Mouse (Mus musculus) testis, adult 2 months (tissue): ENCODE measurements around the gene Gamt. TPM values are rescaled to one million over a fixed set of nuclear protein-coding genes. Genes with fewer than 3 reads are reported as not detected.
"Not testable (repeated sequence)": the region's sequence is repeated elsewhere in the genome, so short reads cannot be mapped to it uniquely, and the experiment has no call there.

Experiments used
- H3K27ac ChIP-seq: fragments of 200-500 bp; 2 replicates; pipeline ENCODE4 v1.5.1; 2012; ENCODE audit warnings: low read depth, low read length; ENCODE audit not compliant: control insufficient read depth, insufficient read depth
- H3K27me3 ChIP-seq: fragments of 200-500 bp; 2 replicates; pipeline ENCODE4 v1.6.1; 2012; ENCODE audit warnings: mild to moderate bottlenecking, low read length, moderate library complexity; ENCODE audit not compliant: control insufficient read depth, insufficient read depth
- H3K36me3 ChIP-seq: fragments of 200-500 bp; 2 replicates; pipeline ENCODE4 v1.6.1; 2012; ENCODE audit warnings: mild to moderate bottlenecking, low read length; ENCODE audit not compliant: control insufficient read depth, insufficient read depth
- H3K4me1 ChIP-seq: fragments of 200-500 bp; 2 replicates; pipeline ENCODE4 v1.6.1; 2012; ENCODE audit warnings: low read length; ENCODE audit not compliant: control insufficient read depth, insufficient read depth
- H3K4me3 ChIP-seq: fragments of 200-500 bp; 2 replicates; pipeline ENCODE4 v1.5.1; 2012; ENCODE audit warnings: low read depth, mild to moderate bottlenecking, low read length, moderate library complexity, mixed read lengths; ENCODE audit not compliant: control insufficient read depth
- CTCF ChIP-seq: fragments of 200-500 bp; IDR thresholded peaks from 2 replicates; pipeline ENCODE4 v1.5.1; 2012; ENCODE audit warnings: low read depth, mild to moderate bottlenecking, inconsistent platforms, low read length, moderate library complexity; ENCODE audit not compliant: control insufficient read depth, insufficient read depth, insufficient replicate concordance
- POLR2A ChIP-seq: fragments of 200-500 bp; IDR thresholded peaks from 2 replicates; pipeline ENCODE4 v1.6.1; 2012; ENCODE audit warnings: low read depth, mild to moderate bottlenecking, inconsistent platforms, low read length, moderate library complexity; ENCODE audit not compliant: control insufficient read depth
- polyA plus RNA-seq: library from polyadenylated mRNA; depleted of rRNA; stranded (reverse); fragments of >200 nt; gene quantifications from 2 replicates; pipeline ENCODE4 v1.2.3, GENCODE M21; 2012

The Gamt gene
- polyA plus RNA-seq, 1 experiment = 38.5 TPM

- H3K4me3 ChIP-seq = peak within 1 kb of the TSS; percentile 98
- H3K27ac ChIP-seq = peak within 1 kb of the TSS; percentile 98
- peaks cover 22% of the 10 kb centered on the region for H3K4me1 ChIP-seq
- peaks cover 6% of the 10 kb centered on the region for H3K36me3 ChIP-seq
- H3K27me3 ChIP-seq = no peaks in the 10 kb centered on the region
- peak; percentile 49; the same call in 1 of the 2 replicates for TF ChIP-seq CTCF
- TF ChIP-seq POLR2A = peak; percentile 68
Observed at GRCm38 (mm10) chr10:80226416-80227165, 34.2 kb downstream of the Gamt start, which contains the start of gene Mum1. Mum1 (plus strand) TSS chr10:80226434.

- Histone ChIP-seq H3K36me3 (peaks cover 4% of the 10 kb centered on the region), H3K27me3 (no peaks in the 10 kb centered on the region), H3K27ac (peak overlapping the region; percentile 89), H3K4me1 (peaks cover 23% of the 10 kb centered on the region), H3K4me3 (peak overlapping the region; percentile 98)
- TF ChIP-seq CTCF (no peak), POLR2A (no peak)
Observed at GRCm38 (mm10) chr10:80226071-80226415, 34.8 kb downstream of the Gamt start.

- H3K27me3 ChIP-seq, H3K4me3 ChIP-seq, H3K27ac ChIP-seq, H3K36me3 ChIP-seq: not testable (repeated sequence)
- H3K4me1 ChIP-seq = peaks cover 27% of the 10 kb centered on the region
Observed at GRCm38 (mm10) chr10:80223137-80223536, 37.7 kb downstream of the Gamt start.

GRCm38 (mm10) chr10:80220676-80221075, 40.1 kb downstream of the Gamt start:
- no peaks in the 10 kb centered on the region for H3K36me3 ChIP-seq
- no peak overlapping the region for H3K4me3 ChIP-seq
- H3K27me3 ChIP-seq = no peaks in the 10 kb centered on the region
- peaks cover 12% of the 10 kb centered on the region for H3K4me1 ChIP-seq
- H3K27ac ChIP-seq = no peak overlapping the region
- TF ChIP-seq CTCF (no peak), POLR2A (no peak)

GRCm38 (mm10) chr10:80215048-80215772, 45.6 kb downstream of the Gamt start:
- no peak overlapping the region for H3K27ac ChIP-seq
- no peak for TF ChIP-seq CTCF
- no peak for TF ChIP-seq POLR2A
- H3K27me3 ChIP-seq = no peaks in the 10 kb centered on the region
- peaks cover 3% of the 10 kb centered on the region for H3K4me1 ChIP-seq
- H3K36me3 ChIP-seq = no peaks in the 10 kb centered on the region
- no peak overlapping the region for H3K4me3 ChIP-seq

- not testable (repeated sequence) for H3K27ac ChIP-seq, H3K36me3 ChIP-seq, H3K27me3 ChIP-seq, H3K4me1 ChIP-seq, H3K4me3 ChIP-seq
Observed at GRCm38 (mm10) chr10:80211547-80212103, 49.2 kb downstream of the Gamt start.

GRCm38 (mm10) chr10:80208841-80209371, 51.9 kb downstream of the Gamt start:
- Histone ChIP-seq H3K4me1 (peaks cover 3% of the 10 kb centered on the region; the same call in 1 of the 2 replicates), H3K36me3 (no peaks in the 10 kb centered on the region), H3K4me3 (no peak overlapping the region), H3K27ac (no peak overlapping the region), H3K27me3 (no peaks in the 10 kb centered on the region)
- TF ChIP-seq POLR2A (no peak), CTCF (no peak)
